Mouse (Mus musculus) heart, embryonic 14.5 days (tissue): ENCODE data around the gene Cav2. TPM values are rescaled to one million over a fixed set of nuclear protein-coding genes. Genes with fewer than 3 reads are reported as not detected.

Source experiments
- ATAC-seq: fragments of 200-750 bp; cut with Nextera tagmentation; 2 replicates; pipeline ENCODE4 v1.8.0; 2017; ENCODE audit warnings: low read depth, moderate TSS enrichment; ENCODE audit not compliant: insufficient number of reproducible peaks, insufficient read depth, low FRiP score
- H3K27ac ChIP-seq, 2 experiments: fragments of 200-500 bp in 1 of 2; fragments of 300-500 bp in 1 of 2; sonication (generic) in 1 of 2; replicated peaks in 1 of 2; 2 replicates each; pipeline ENCODE4 v1.5.1; 2012 to 2014; ENCODE audit warnings: low read depth in 2 of 2, low read length in 2 of 2, control low read depth in 1 of 2, mild to moderate bottlenecking in 1 of 2, mixed read lengths in 1 of 2; ENCODE audit not compliant: control insufficient read depth in 1 of 2, insufficient read depth in 1 of 2
- H3K27me3 ChIP-seq: fragments of 300-500 bp; sonication (generic); 2 replicates; pipeline ENCODE4 v1.6.1; 2014; ENCODE audit warnings: mild to moderate bottlenecking, low read length, control low read depth; ENCODE audit not compliant: control insufficient read depth, insufficient read depth
- H3K36me3 ChIP-seq: fragments of 300-500 bp; sonication (generic); 2 replicates; pipeline ENCODE4 v1.6.1; 2014; ENCODE audit warnings: mild to moderate bottlenecking, control low read depth, low read length, mixed read lengths; ENCODE audit not compliant: control insufficient read depth, insufficient read depth
- H3K4me1 ChIP-seq, 2 experiments: fragments of 200-500 bp in 1 of 2; fragments of 300-500 bp in 1 of 2; sonication (generic) in 1 of 2; 2 replicates each; pipeline ENCODE4 v1.6.1; 2012 to 2014; ENCODE audit warnings: low read length in 2 of 2, control low read depth in 1 of 2, mixed read lengths in 1 of 2; ENCODE audit not compliant: control insufficient read depth in 2 of 2, insufficient read depth in 2 of 2
- H3K4me2 ChIP-seq: fragments of 300-500 bp; sonication (generic); 2 replicates; pipeline ENCODE4 v1.6.1; 2014; ENCODE audit warnings: mild to moderate bottlenecking, low read length
- H3K4me3 ChIP-seq, 2 experiments: fragments of 200-500 bp in 1 of 2; fragments of 300-500 bp in 1 of 2; sonication (generic) in 1 of 2; 2 replicates each; pipeline ENCODE4 v1.5.1; 2012 to 2014; ENCODE audit warnings: low read length in 2 of 2, mild to moderate bottlenecking in 2 of 2, control low read depth in 1 of 2, low read depth in 1 of 2, moderate library complexity in 1 of 2; ENCODE audit not compliant: control insufficient read depth in 1 of 2, insufficient read depth in 1 of 2
- H3K9ac ChIP-seq: fragments of 300-500 bp; sonication (generic); 2 replicates; pipeline ENCODE4 v1.6.1; 2014; ENCODE audit warnings: mild to moderate bottlenecking, low read length
- H3K9me3 ChIP-seq: fragments of 300-500 bp; sonication (generic); 2 replicates; pipeline ENCODE4 v1.6.1; 2016; ENCODE audit warnings: low read length, control low read depth; ENCODE audit not compliant: control insufficient read depth
- WGBS: fragments of 180-500 bp; shearing (Covaris S2); extraction: QIAGEN DNeasy Blood & Tissue Kit; methylation state at CpG from one replicate; pipeline ENCODE4 v1.1.7; 2014; 5-methylcytosine and 5-hydroxymethylcytosine counted together
- polyA plus RNA-seq: library from polyadenylated mRNA; unstranded; fragments of >200 nt; fragmentation: Nextera tagmentation; extraction: Ambion mirVana; gene quantifications from 2 replicates; pipeline ENCODE4 v1.2.1, GENCODE M21; 2014

Gene Cav2
- polyA plus RNA-seq, 1 experiment from 2014 or later = 35.8 TPM

DNA sequence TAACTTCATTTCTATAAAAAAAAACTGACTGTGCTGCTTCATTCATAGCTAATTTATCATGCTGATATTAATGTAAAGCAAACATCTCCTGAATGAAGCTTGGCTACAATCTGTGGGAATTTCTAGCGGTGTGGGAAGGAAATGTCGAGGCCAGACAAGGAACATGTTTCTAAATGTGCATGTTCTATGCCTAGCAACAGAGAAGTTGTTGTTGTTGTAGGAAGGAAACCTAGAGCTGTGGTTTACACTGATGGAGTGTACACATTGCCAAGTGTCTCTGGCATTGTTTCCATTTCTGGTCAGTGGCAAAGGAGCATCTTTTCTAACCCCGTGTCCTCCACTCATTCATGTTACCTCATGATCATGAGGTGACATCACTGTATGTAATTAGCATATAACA lies 48.8 kb downstream of the Cav2 start:
- Histone ChIP-seq H3K9me3 (no peaks in the 10 kb centered on the region), H3K27ac (no peak overlapping the region), H3K4me1 (peaks cover 5 to 6% of the 10 kb centered on the region in 2 experiments; a peak in 3 of 4 replicates), H3K4me2 (no peak overlapping the region), H3K4me3 (no peak overlapping the region), H3K27me3 (no peaks in the 10 kb centered on the region), H3K36me3 (0 out of 2 replicates have a peak, but pooled peaks cover 3% of the 10 kb centered on the region), H3K9ac (no peak overlapping the region)
- 71% methylated on average over 3 of the region's 3 CpGs for WGBS
- ATAC-seq = no peak

DNA sequence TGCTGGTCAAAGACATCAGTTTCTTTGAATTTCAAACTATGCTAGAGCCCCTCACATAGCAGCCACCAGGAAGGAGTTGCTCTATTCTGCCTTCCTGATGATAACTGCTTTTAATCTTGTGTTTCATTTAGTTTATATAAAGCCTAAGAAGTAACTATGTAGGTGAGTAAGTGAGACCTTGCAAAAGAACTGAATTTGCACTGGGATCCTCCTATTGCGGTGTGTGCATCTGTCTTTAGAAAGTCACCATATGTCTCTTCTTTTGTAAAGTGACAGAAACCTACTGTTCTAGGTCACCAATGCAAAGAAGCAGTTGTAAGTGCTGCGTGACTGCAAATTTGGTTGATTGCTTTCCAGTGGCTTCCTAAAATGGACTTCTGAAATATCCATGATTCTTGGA lies 56.7 kb downstream of the Cav2 start:
- Histone ChIP-seq H3K27ac (no peak overlapping the region), H3K4me2 (no peak overlapping the region), H3K36me3 (peaks cover 7% of the 10 kb centered on the region; the same call in 1 of the 2 replicates), H3K4me3 (no peak overlapping the region), H3K4me1 (no peaks in the 10 kb centered on the region), H3K9ac (no peak overlapping the region), H3K27me3 (no peaks in the 10 kb centered on the region), H3K9me3 (no peaks in the 10 kb centered on the region)
- no peak for ATAC-seq
- 94% methylated on average over 2 of the region's 2 CpGs for WGBS

Other genes with a start within 250 kb of the Cav2 start
- 11.7 and 15.6 TPM in 2 replicates for gene Tes, start 216.0 kb upstream of the Cav2 start, polyA plus RNA-seq
- gene Cav1, start 25.1 kb downstream of the Cav2 start, polyA plus RNA-seq = 287 and 313 TPM in 2 replicates
- gene Met, start 182.6 kb downstream of the Cav2 start, polyA plus RNA-seq = 2.6 and 3.2 TPM in 2 replicates